Mouse (Mus musculus) stomach, postnatal 0 days (tissue): ENCODE measurements around the gene Myo18b. TPM values are rescaled to one million over a fixed set of nuclear protein-coding genes. Genes with fewer than 3 reads are reported as not detected.

Experiments
- ATAC-seq: fragments of 200-750 bp; cut with Nextera tagmentation; 2 replicates; pipeline ENCODE4 v1.8.0; 2017; ENCODE audit not compliant: low FRiP score, low TSS enrichment
- DNase-seq: peaks from one replicate; pipeline ENCODE4 v3.0.0-alpha.2; 2016; ENCODE audit warnings: low spot score
- H3K27ac ChIP-seq: fragments of 300-500 bp; sonication (generic); replicated peaks from 2 replicates; pipeline ENCODE4 v1.5.1; 2014; ENCODE audit warnings: mild to moderate bottlenecking, control low read depth
- H3K27me3 ChIP-seq: fragments of 300-500 bp; sonication (generic); 2 replicates; pipeline ENCODE4 v1.6.1; 2014; ENCODE audit warnings: low read length; ENCODE audit not compliant: control insufficient read depth, insufficient read depth
- H3K36me3 ChIP-seq: fragments of 300-500 bp; sonication (generic); 2 replicates; pipeline ENCODE4 v1.6.1; 2014; ENCODE audit warnings: low read length, mixed read lengths; ENCODE audit not compliant: control insufficient read depth, insufficient read depth
- H3K4me1 ChIP-seq: fragments of 300-500 bp; sonication (generic); replicated peaks from 2 replicates; pipeline ENCODE4 v1.6.1; 2014; ENCODE audit warnings: antibody characterized with exemption; ENCODE audit not compliant: control insufficient read depth, insufficient read depth
- H3K4me2 ChIP-seq: fragments of 300-500 bp; sonication (generic); replicated peaks from 2 replicates; pipeline ENCODE4 v1.6.1; 2014; ENCODE audit warnings: low read depth, mild to moderate bottlenecking, control low read depth, moderate library complexity
- H3K4me3 ChIP-seq: fragments of 300-500 bp; sonication (generic); 2 replicates; pipeline ENCODE4 v1.5.1; 2014; ENCODE audit warnings: low read depth, low read length, control low read depth
- H3K9ac ChIP-seq: fragments of 300-500 bp; sonication (generic); 2 replicates; pipeline ENCODE4 v1.6.1; 2014; ENCODE audit warnings: mild to moderate bottlenecking, low read length, control low read depth, mixed read lengths
- H3K9me3 ChIP-seq: fragments of 300-500 bp; sonication (generic); 2 replicates; pipeline ENCODE4 v1.6.1; 2016; ENCODE audit warnings: low read length; ENCODE audit not compliant: control insufficient read depth
- CTCF ChIP-seq: IDR thresholded peaks from 2 replicates; pipeline ENCODE4 v1.5.1; 2016; ENCODE audit warnings: antibody characterized with exemption, low read depth, mild to moderate bottlenecking, moderate library complexity
- EP300 ChIP-seq: optimal IDR thresholded peaks from 2 replicates; pipeline ENCODE3; 2016; ENCODE audit warnings: antibody characterized with exemption
- WGBS: fragments of 180-500 bp; shearing (Covaris S2); extraction: QIAGEN DNeasy Blood & Tissue Kit; methylation state at CpG from one replicate; pipeline ENCODE4 v1.1.7; 2014; 5-methylcytosine and 5-hydroxymethylcytosine counted together
- polyA plus RNA-seq: library from polyadenylated mRNA; unstranded; fragments of >200 nt; fragmentation: Nextera tagmentation; extraction: Ambion mirVana; gene quantifications from 2 replicates; pipeline ENCODE4 v1.2.1, GENCODE M21; 2015

Myo18b gene
- polyA plus RNA-seq, 1 experiment from 2014 or later: 0.17 TPM

DNA sequence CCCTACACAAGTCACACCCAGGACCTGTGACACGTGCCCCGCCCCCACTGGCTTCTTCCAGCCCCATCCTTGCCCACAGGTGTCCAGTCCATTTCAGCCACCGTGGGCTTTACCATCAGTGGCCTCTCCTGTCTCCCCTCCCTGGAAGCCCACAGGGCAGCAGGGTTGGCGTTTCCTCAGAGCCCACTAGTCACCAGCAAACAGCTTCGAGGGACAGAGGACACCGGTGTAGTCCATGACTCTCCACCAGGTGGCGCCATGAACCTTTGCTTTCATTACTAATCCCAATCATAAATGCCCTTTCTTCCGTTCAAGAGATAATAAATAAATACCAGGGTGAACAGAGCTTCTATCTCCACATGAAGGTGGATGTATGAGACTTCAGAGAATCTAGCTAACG lies 25.4 kb downstream of the Myo18b start:
- peak; percentile 94 for TF ChIP-seq CTCF
- TF ChIP-seq EP300: no peak
- ATAC-seq: no peak; the same call in 1 of the 2 replicates
- Histone ChIP-seq H3K27ac (no peak overlapping the region), H3K4me2 (no peak overlapping the region), H3K4me3 (no peak overlapping the region), H3K9ac (no peak overlapping the region), H3K27me3 (no peaks in the 10 kb centered on the region), H3K36me3 (no peaks in the 10 kb centered on the region), H3K4me1 (no peaks in the 10 kb centered on the region), H3K9me3 (no peaks in the 10 kb centered on the region)
- peak; percentile 72 for DNase-seq
- WGBS: 19% methylated on average over 9 of the region's 9 CpGs

DNA sequence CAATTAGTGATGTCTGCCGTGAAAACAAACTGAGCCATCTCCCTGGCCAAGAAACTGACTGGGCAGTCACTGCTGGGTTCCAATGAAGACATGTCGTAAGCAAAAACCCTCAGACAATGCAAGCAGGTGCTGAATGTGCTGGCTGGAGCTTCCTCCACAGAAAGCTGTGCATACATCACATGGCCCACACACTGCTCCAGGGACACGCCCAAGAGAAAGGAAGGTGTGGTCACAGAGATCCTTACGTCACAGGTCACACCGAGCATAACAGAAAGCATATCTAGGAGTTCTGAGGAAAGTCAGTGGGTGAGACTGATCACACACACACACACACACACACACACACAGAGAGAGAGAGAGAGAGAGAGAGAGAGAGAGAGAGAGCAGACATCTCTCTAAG lies 27.5 kb downstream of the Myo18b start:
- H3K36me3 ChIP-seq: no peaks in the 10 kb centered on the region
- no peak overlapping the region for H3K4me3 ChIP-seq
- H3K9me3 ChIP-seq: no peaks in the 10 kb centered on the region
- DNase-seq: peak; percentile 60
- H3K27ac ChIP-seq: no peak overlapping the region
- H3K4me2 ChIP-seq: no peak overlapping the region
- ATAC-seq: peak; percentile 78
- 59% methylated on average over 5 of the region's 5 CpGs for WGBS
- no peaks in the 10 kb centered on the region for H3K27me3 ChIP-seq
- TF ChIP-seq EP300 (no peak), CTCF (no peak)
- H3K4me1 ChIP-seq: no peaks in the 10 kb centered on the region
- H3K9ac ChIP-seq: no peak overlapping the region

DNA sequence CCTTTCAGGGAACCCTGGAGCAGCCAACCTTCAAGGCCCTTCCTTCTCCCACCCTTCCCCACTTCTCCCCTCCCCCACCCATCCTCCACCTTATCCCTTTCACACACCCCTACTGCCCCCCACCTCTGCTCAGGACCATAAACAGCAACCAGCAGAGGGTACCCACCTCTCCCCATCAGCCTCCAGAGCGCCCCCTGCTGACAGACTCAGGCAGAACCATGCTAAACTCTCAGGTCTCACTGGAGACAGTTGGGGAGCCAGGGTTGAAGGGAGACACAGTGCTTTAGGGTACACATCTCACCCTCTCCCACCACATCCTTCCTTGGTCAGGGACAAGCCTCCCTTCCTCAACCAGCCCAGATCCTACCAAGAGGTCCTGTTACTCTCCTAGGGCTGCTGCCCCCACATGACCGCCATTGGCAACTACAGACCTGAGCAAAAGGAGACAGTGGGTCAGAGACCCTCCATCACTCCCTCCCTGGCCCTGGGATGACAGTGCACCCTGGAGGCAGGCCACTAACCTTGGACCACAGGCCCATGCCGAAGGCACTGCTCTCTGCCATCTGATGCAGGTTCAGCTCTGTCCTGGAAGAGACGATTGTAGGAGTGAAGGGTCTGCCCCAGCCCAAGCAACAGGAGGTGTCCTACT lies 31.3 kb downstream of the Myo18b start:
- Histone ChIP-seq H3K27ac (no peak overlapping the region), H3K4me2 (no peak overlapping the region), H3K9ac (no peak overlapping the region), H3K4me3 (no peak overlapping the region), H3K36me3 (no peaks in the 10 kb centered on the region), H3K27me3 (no peaks in the 10 kb centered on the region), H3K9me3 (no peaks in the 10 kb centered on the region), H3K4me1 (no peaks in the 10 kb centered on the region)
- TF ChIP-seq EP300 (no peak), CTCF (peak; percentile 77)
- DNase-seq (peak; percentile 52), ATAC-seq (no peak)
- 48% methylated on average over 4 of the region's 4 CpGs for WGBS

DNA sequence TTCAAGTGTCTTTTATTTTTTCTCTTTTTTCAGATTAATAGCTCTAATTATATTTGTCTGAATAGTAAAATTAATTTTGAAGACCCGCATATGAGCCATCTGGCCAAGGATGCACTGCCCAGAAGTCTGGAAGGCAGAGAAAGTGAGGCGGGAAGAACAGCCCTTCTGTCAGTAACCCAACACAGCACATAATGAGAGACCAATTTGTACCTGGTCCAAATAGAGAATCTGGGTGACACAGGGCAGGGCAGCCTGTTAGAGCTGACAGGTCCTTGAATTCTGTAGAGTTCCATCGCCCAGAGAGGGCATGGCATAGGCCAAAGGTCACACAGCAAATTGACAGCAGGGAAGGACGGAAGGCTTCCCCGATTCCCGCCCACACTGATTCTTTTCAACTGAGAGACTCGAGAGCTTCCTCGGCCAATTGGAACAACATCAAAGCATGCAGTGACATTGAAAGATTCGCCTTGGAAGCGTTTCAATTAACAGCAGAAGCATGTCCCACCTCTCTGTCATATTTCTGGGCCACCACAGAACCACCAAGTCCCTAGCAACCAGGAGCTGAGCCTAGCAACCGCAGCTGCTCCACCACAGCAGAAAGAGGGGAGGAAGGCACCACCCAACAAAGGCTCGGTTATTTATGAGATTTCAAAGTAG lies 36.7 kb downstream of the Myo18b start:
- 33% methylated on average over 12 of the region's 12 CpGs for WGBS
- Histone ChIP-seq H3K27me3 (no peaks in the 10 kb centered on the region), H3K4me2 (no peak overlapping the region), H3K4me1 (no peaks in the 10 kb centered on the region), H3K36me3 (no peaks in the 10 kb centered on the region), H3K4me3 (no peak overlapping the region), H3K9me3 (no peaks in the 10 kb centered on the region), H3K9ac (no peak overlapping the region), H3K27ac (no peak overlapping the region)
- TF ChIP-seq EP300 (no peak), CTCF (no peak)
- DNase-seq (no peak), ATAC-seq (no peak)

DNA sequence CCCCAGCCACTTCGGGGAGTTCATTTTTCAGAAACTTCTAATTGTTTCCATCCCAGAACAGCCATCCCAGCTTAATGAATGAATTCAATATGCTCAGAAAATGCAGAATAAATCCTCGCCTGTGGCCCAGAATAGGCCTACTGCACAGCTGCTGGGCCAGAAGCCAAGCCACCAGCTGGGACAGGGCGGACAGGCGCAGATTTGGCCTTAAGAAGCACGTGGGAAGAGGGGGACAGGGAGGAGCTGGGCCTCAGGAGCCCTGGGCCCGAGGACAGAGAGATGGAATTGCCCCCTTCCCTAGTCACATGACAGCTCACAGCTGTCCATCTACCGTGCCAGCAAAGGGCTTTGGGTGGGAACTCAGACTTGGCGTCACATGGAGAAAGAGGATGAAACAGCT lies 43.0 kb downstream of the Myo18b start:
- DNase-seq (peak; percentile 54), ATAC-seq (peak; percentile 75; the same call in 1 of the 2 replicates)
- Histone ChIP-seq H3K4me2 (no peak overlapping the region), H3K36me3 (no peaks in the 10 kb centered on the region), H3K9ac (no peak overlapping the region), H3K4me1 (no peaks in the 10 kb centered on the region), H3K4me3 (no peak overlapping the region), H3K27me3 (no peaks in the 10 kb centered on the region), H3K27ac (no peak overlapping the region), H3K9me3 (no peaks in the 10 kb centered on the region)
- TF ChIP-seq CTCF (no peak), EP300 (no peak)
- 30% methylated on average over 8 of the region's 8 CpGs for WGBS

DNA sequence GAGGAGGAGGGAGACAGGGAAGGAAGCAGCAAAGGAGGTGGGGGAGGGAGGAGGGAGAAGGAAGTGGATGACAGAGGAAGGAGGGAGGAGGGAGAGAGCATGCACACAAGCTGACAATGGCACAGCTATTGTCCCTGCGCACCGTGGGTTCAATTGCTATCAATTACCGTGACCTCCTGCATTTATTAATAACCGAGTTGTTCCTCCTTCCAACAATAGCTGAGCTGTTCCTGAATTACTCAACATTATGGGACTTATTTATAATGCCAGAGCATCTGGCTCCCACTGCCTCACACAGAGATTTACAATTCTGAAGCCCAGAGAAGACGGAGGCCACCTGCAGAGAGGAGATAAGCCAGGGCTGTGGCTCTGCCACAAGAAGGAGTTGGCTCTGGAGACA lies 44.8 kb downstream of the Myo18b start:
- Histone ChIP-seq H3K27ac (no peak overlapping the region), H3K36me3 (no peaks in the 10 kb centered on the region), H3K9ac (no peak overlapping the region), H3K27me3 (no peaks in the 10 kb centered on the region), H3K4me2 (no peak overlapping the region), H3K4me3 (no peak overlapping the region), H3K4me1 (no peaks in the 10 kb centered on the region), H3K9me3 (no peaks in the 10 kb centered on the region)
- WGBS: 18% methylated on average over 5 of the region's 5 CpGs
- DNase-seq (no peak), ATAC-seq (no peak)
- TF ChIP-seq EP300 (no peak), CTCF (no peak)
